10 mouse cellular contexts compared by ENCODE assay signal in the genomic region with DNA sequence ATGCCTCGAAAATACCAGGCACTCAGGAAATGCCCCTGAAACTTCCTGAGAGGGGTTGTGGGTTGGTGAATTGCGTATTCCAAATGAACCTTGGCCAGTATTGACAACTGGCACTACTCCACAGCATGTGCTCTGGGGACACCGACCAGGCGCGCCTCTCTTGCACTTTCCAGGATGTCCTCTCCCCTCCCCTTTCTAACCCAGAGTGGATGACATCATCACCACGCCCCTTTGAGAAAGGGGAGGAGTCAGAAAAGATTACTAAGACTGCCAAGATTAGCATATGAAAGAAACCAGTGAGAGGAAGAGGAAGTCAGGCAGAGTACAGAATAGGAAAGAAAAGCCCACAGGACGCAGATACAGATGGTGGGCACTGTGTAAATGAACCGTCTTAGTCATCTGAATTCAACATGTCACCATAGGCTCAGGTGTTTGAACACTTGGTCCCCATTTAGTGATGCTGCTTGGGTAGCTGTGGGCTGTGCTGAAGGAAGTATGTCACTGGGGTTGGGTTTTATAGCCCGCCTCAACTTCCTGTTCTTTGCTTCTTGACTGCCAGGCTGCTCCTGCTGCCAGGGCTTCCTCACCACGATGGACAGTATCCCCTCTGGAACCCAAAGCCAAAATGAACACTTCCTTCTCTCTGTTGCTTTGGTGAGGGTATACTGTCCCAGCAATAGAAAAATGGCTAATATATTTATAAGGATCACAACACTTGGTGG.
DNase-seq lines count a peak whose midpoint lies in the region; ATAC-seq and TF ChIP-seq lines count a peak whose summit lies in the region.
"Had no signal": no experiment of that assay in that cellular context is flagged by ENCODE, and none has a peak within 500 bp of the region (broad histone marks: within the 10 kb centered on the region; RNA-seq: fewer than 3 reads in every experiment).

No protein-coding gene starts in this region.

- H3K27me3 ChIP-seq in liver, postnatal 0 days (ENCODE audit: insufficient read depth, low read length): no peaks in the 10 kb centered on the region
- peaks cover 37% of the 10 kb centered on the region for H3K27me3 ChIP-seq in E14TG2a.4 (ENCODE audit: insufficient read depth, low read length)
- H3K27me3 ChIP-seq in stomach, postnatal 0 days (ENCODE audit: control insufficient read depth, insufficient read depth, low read length): no peaks in the 10 kb centered on the region

- no peak overlapping the region for H3K27ac ChIP-seq in liver, postnatal 0 days (ENCODE audit: low read depth)
- no peak overlapping the region for H3K27ac ChIP-seq in stomach, postnatal 0 days (replicated peaks)
- H3K27ac ChIP-seq: layer of hippocampus, adult 2 months had no signal

- no peak for TF ChIP-seq CTCF in liver, postnatal 0 days (IDR thresholded peaks at IDR 0.05; ENCODE audit: low read depth)
- no peak for TF ChIP-seq CTCF in E14TG2a.4 (conservative IDR thresholded peaks at IDR 0.05; ENCODE audit: low read length)
- no peak for TF ChIP-seq CTCF in stomach, postnatal 0 days (IDR thresholded peaks at IDR 0.05; ENCODE audit: low read depth)

- H3K4me3 ChIP-seq in liver, postnatal 0 days (ENCODE audit: low read depth, low read length): no peak overlapping the region
- H3K4me3 ChIP-seq in E14TG2a.4 (replicated peaks; ENCODE audit: low read length): 0 out of 2 replicates have a peak overlapping the region, but pooled peaks have one; percentile 17
- H3K4me3 ChIP-seq in stomach, postnatal 0 days (ENCODE audit: low read depth, low read length): no peak overlapping the region
- H3K4me3 ChIP-seq: layer of hippocampus, adult 2 months had no signal

- WGBS in liver, postnatal 0 days (ENCODE audit: insufficient replicate concordance): 13% methylated on average over 10 of the region's 10 CpGs
- WGBS in stomach, postnatal 0 days: 35% methylated on average over 10 of the region's 10 CpGs

- no peaks in the 10 kb centered on the region for H3K9me3 ChIP-seq in liver, postnatal 0 days (ENCODE audit: low read length)
- no peaks in the 10 kb centered on the region; the same call in 1 of the 2 replicates for H3K9me3 ChIP-seq in E14TG2a.4 (ENCODE audit: low read length)
- H3K9me3 ChIP-seq in stomach, postnatal 0 days (ENCODE audit: control insufficient read depth, low read length): no peaks in the 10 kb centered on the region

- H3K36me3 ChIP-seq in liver, postnatal 0 days (replicated peaks; ENCODE audit: insufficient read depth, low read length): no peaks in the 10 kb centered on the region
- H3K36me3 ChIP-seq in E14TG2a.4 (ENCODE audit: insufficient read depth, low read length): no peaks in the 10 kb centered on the region
- no peaks in the 10 kb centered on the region for H3K36me3 ChIP-seq in stomach, postnatal 0 days (ENCODE audit: control insufficient read depth, insufficient read depth, low read length)

- no peak overlapping the region for H3K9ac ChIP-seq in liver, postnatal 0 days (replicated peaks)
- H3K9ac ChIP-seq in stomach, postnatal 0 days (ENCODE audit: low read length): no peak overlapping the region

- H3K4me2 ChIP-seq in liver, postnatal 0 days (ENCODE audit: low read depth, low read length): no peak overlapping the region
- H3K4me2 ChIP-seq in stomach, postnatal 0 days (replicated peaks; ENCODE audit: low read depth): no peak overlapping the region

- peak; percentile 35; the same call in 1 of the 2 replicates for ATAC-seq in liver, postnatal 0 days
- ATAC-seq in stomach, postnatal 0 days (ENCODE audit: low FRiP score, low TSS enrichment): no peak

- peak; percentile 51 for DNase-seq in liver, postnatal 0 days
- no peak for DNase-seq in liver
- peak; percentile 87 for DNase-seq in ZHBTc4 (ENCODE audit: low read depth, low spot score)
- peak; percentile 44 for DNase-seq in induced T-regulatory cell, adult 2 months (ENCODE audit: low read depth)
- no peak for DNase-seq in layer of hippocampus, adult 9-10 months (ENCODE audit: low spot score)
- no peak for DNase-seq in stomach, postnatal 0 days (ENCODE audit: low spot score)
- DNase-seq: cerebellum, postnatal 25 days; thymus, postnatal 36 days had no signal

- H3K4me1 ChIP-seq in liver, postnatal 0 days (ENCODE audit: insufficient read depth): no peaks in the 10 kb centered on the region
- H3K4me1 ChIP-seq in E14TG2a.4 (replicated peaks; ENCODE audit: low read depth, low read length): peaks cover 29% of the 10 kb centered on the region
- no peaks in the 10 kb centered on the region for H3K4me1 ChIP-seq in stomach, postnatal 0 days (replicated peaks; ENCODE audit: control insufficient read depth, insufficient read depth)

- no peak for TF ChIP-seq EP300 in liver, postnatal 0 days (IDR thresholded peaks at IDR 0.05; ENCODE audit: low read depth)
- TF ChIP-seq EP300 in stomach, postnatal 0 days (optimal IDR thresholded peaks at IDR 0.05): no peak

Comparison
In these comparisons a context has a peak if more than half of its experiments do, and no peak if none do; other contexts are left out.
1. DNase-seq: peak in liver, postnatal 0 days (single experiment), ZHBTc4 (single experiment) and induced T-regulatory cell, adult 2 months (single experiment); none in liver (single experiment), layer of hippocampus, adult 9-10 months (single experiment) and stomach, postnatal 0 days (single experiment).